Mouse (Mus musculus): ENCODE measurements around the gene Nr3c2. TPM values are rescaled to one million over a fixed set of nuclear protein-coding genes. Genes with fewer than 3 reads are reported as not detected.

Gene Nr3c2
- polyA plus RNA-seq, 1 experiment from 2014 or later: 1.4 TPM

GRCm38 (mm10) chr8:77169320-77169719 is 270.1 kb downstream of the Nr3c2 start:
- no peaks in the 10 kb centered on the region for H3K27me3 ChIP-seq (replicated peaks; ENCODE audit: control insufficient read depth, insufficient read depth, low read length)
- H3K27ac ChIP-seq (ENCODE audit: low read depth, low read length): no peak overlapping the region
- no peaks in the 10 kb centered on the region for H3K4me1 ChIP-seq (ENCODE audit: control insufficient read depth, insufficient read depth, low read length)
- DNase-seq (ENCODE audit: low spot score) (no peak), ATAC-seq (no peak)
- no peak overlapping the region for H3K4me2 ChIP-seq (ENCODE audit: low read length)
- H3K9me3 ChIP-seq (replicated peaks; ENCODE audit: control insufficient read depth, low read length): no peaks in the 10 kb centered on the region
- H3K9ac ChIP-seq (ENCODE audit: low read length): no peak overlapping the region
- no peaks in the 10 kb centered on the region for H3K36me3 ChIP-seq (ENCODE audit: control insufficient read depth, insufficient read depth, low read length)
- WGBS: 91% methylated on average over 6 of the region's 6 CpGs
- H3K4me3 ChIP-seq (ENCODE audit: low read depth, low read length): no peak overlapping the region

- no peaks in the 10 kb centered on the region for H3K36me3 ChIP-seq (ENCODE audit: control insufficient read depth, insufficient read depth, low read length)
- H3K9ac ChIP-seq (ENCODE audit: low read length): no peak overlapping the region
- WGBS: 96% methylated on average over 4 of the region's 4 CpGs
These were observed 270.7 kb downstream of the Nr3c2 start for GRCm38 (mm10) chr8:77169757-77170438.

GRCm38 (mm10) chr8:77170439-77170759 is 271.2 kb downstream of the Nr3c2 start:
- no peak overlapping the region for H3K4me2 ChIP-seq (ENCODE audit: low read length)
- no peaks in the 10 kb centered on the region for H3K27me3 ChIP-seq (replicated peaks; ENCODE audit: control insufficient read depth, insufficient read depth, low read length)
- no peaks in the 10 kb centered on the region for H3K4me1 ChIP-seq (ENCODE audit: control insufficient read depth, insufficient read depth, low read length)
- no peaks in the 10 kb centered on the region for H3K36me3 ChIP-seq (ENCODE audit: control insufficient read depth, insufficient read depth, low read length)
- WGBS: 91% methylated on average over 4 of the region's 4 CpGs
- no peak overlapping the region for H3K27ac ChIP-seq (ENCODE audit: low read depth, low read length)
- DNase-seq (ENCODE audit: low spot score) (no peak), ATAC-seq (no peak)
- H3K9ac ChIP-seq (ENCODE audit: low read length): no peak overlapping the region
- no peaks in the 10 kb centered on the region for H3K9me3 ChIP-seq (replicated peaks; ENCODE audit: control insufficient read depth, low read length)
- H3K4me3 ChIP-seq (ENCODE audit: low read depth, low read length): no peak overlapping the region

More at GRCm38 (mm10) chr8:77169757-77170438, 270.7 kb downstream of the Nr3c2 start:
- no peak for ATAC-seq
- H3K27ac ChIP-seq (ENCODE audit: low read depth, low read length): no peak overlapping the region
- DNase-seq (ENCODE audit: low spot score): no peak
- no peaks in the 10 kb centered on the region for H3K4me1 ChIP-seq (ENCODE audit: control insufficient read depth, insufficient read depth, low read length)
- no peaks in the 10 kb centered on the region for H3K9me3 ChIP-seq (replicated peaks; ENCODE audit: control insufficient read depth, low read length)
- no peaks in the 10 kb centered on the region for H3K27me3 ChIP-seq (replicated peaks; ENCODE audit: control insufficient read depth, insufficient read depth, low read length)
- H3K4me2 ChIP-seq (ENCODE audit: low read length): no peak overlapping the region
- no peak overlapping the region for H3K4me3 ChIP-seq (ENCODE audit: low read depth, low read length)

- 75% methylated on average over 12 of the region's 12 CpGs for WGBS
These were observed 273.9 kb downstream of the Nr3c2 start for GRCm38 (mm10) chr8:77173075-77173657.

GRCm38 (mm10) chr8:77173736-77174135 is 274.5 kb downstream of the Nr3c2 start:
- Histone ChIP-seq H3K4me2 (ENCODE audit: low read length) (no peak overlapping the region), H3K4me1 (ENCODE audit: control insufficient read depth, insufficient read depth, low read length) (no peaks in the 10 kb centered on the region), H3K9me3 (replicated peaks; ENCODE audit: control insufficient read depth, low read length) (no peaks in the 10 kb centered on the region), H3K9ac (ENCODE audit: low read length) (no peak overlapping the region), H3K27me3 (replicated peaks; ENCODE audit: control insufficient read depth, insufficient read depth, low read length) (no peaks in the 10 kb centered on the region), H3K27ac (ENCODE audit: low read depth, low read length) (no peak overlapping the region), H3K4me3 (ENCODE audit: low read depth, low read length) (no peak overlapping the region), H3K36me3 (ENCODE audit: control insufficient read depth, insufficient read depth, low read length) (no peaks in the 10 kb centered on the region)
- ATAC-seq: no peak
- 51% methylated on average over 3 of the region's 3 CpGs for WGBS
- no peak for DNase-seq (ENCODE audit: low spot score)

More at GRCm38 (mm10) chr8:77173075-77173657, 273.9 kb downstream of the Nr3c2 start:
- Histone ChIP-seq H3K9me3 (replicated peaks; ENCODE audit: control insufficient read depth, low read length) (no peaks in the 10 kb centered on the region), H3K36me3 (ENCODE audit: control insufficient read depth, insufficient read depth, low read length) (no peaks in the 10 kb centered on the region), H3K4me3 (ENCODE audit: low read depth, low read length) (no peak overlapping the region), H3K4me1 (ENCODE audit: control insufficient read depth, insufficient read depth, low read length) (no peaks in the 10 kb centered on the region), H3K27ac (ENCODE audit: low read depth, low read length) (no peak overlapping the region), H3K4me2 (ENCODE audit: low read length) (no peak overlapping the region), H3K9ac (ENCODE audit: low read length) (no peak overlapping the region), H3K27me3 (replicated peaks; ENCODE audit: control insufficient read depth, insufficient read depth, low read length) (no peaks in the 10 kb centered on the region)
- DNase-seq (ENCODE audit: low spot score): no peak
- no peak for ATAC-seq

- no peak for DNase-seq (ENCODE audit: low spot score)
- H3K4me1 ChIP-seq (ENCODE audit: control insufficient read depth, insufficient read depth, low read length): no peaks in the 10 kb centered on the region
- H3K27ac ChIP-seq (ENCODE audit: low read depth, low read length): no peak overlapping the region
- H3K9me3 ChIP-seq (replicated peaks; ENCODE audit: control insufficient read depth, low read length): no peaks in the 10 kb centered on the region
- WGBS: 88% methylated on average over 4 of the region's 4 CpGs
- H3K36me3 ChIP-seq (ENCODE audit: control insufficient read depth, insufficient read depth, low read length): no peaks in the 10 kb centered on the region
- no peak overlapping the region for H3K9ac ChIP-seq (ENCODE audit: low read length)
- H3K4me3 ChIP-seq (ENCODE audit: low read depth, low read length): no peak overlapping the region
- no peak for ATAC-seq
- no peaks in the 10 kb centered on the region for H3K27me3 ChIP-seq (replicated peaks; ENCODE audit: control insufficient read depth, insufficient read depth, low read length)
- H3K4me2 ChIP-seq (ENCODE audit: low read length): no peak overlapping the region
These were observed 276.2 kb downstream of the Nr3c2 start for GRCm38 (mm10) chr8:77175471-77175870.

GRCm38 (mm10) chr8:77176343-77176742 is 277.1 kb downstream of the Nr3c2 start:
- no peak for DNase-seq (ENCODE audit: low spot score)
- 83% methylated on average over 4 of the region's 4 CpGs for WGBS
- H3K4me1 ChIP-seq (ENCODE audit: control insufficient read depth, insufficient read depth, low read length): no peaks in the 10 kb centered on the region
- no peaks in the 10 kb centered on the region for H3K36me3 ChIP-seq (ENCODE audit: control insufficient read depth, insufficient read depth, low read length)
- no peak for ATAC-seq
- H3K4me2 ChIP-seq (ENCODE audit: low read length): no peak overlapping the region
- H3K27me3 ChIP-seq (replicated peaks; ENCODE audit: control insufficient read depth, insufficient read depth, low read length): no peaks in the 10 kb centered on the region
- no peaks in the 10 kb centered on the region for H3K9me3 ChIP-seq (replicated peaks; ENCODE audit: control insufficient read depth, low read length)
- H3K27ac ChIP-seq (ENCODE audit: low read depth, low read length): no peak overlapping the region
- no peak overlapping the region for H3K9ac ChIP-seq (ENCODE audit: low read length)
- H3K4me3 ChIP-seq (ENCODE audit: low read depth, low read length): no peak overlapping the region

GRCm38 (mm10) chr8:77185816-77186215 is 286.6 kb downstream of the Nr3c2 start:
- H3K36me3 ChIP-seq (ENCODE audit: control insufficient read depth, insufficient read depth, low read length): no peaks in the 10 kb centered on the region
- no peaks in the 10 kb centered on the region for H3K4me1 ChIP-seq (ENCODE audit: control insufficient read depth, insufficient read depth, low read length)
- H3K27me3 ChIP-seq (replicated peaks; ENCODE audit: control insufficient read depth, insufficient read depth, low read length): no peaks in the 10 kb centered on the region
- DNase-seq (ENCODE audit: low spot score): no peak
- H3K4me2 ChIP-seq (ENCODE audit: low read length): no peak overlapping the region
- no peak overlapping the region for H3K27ac ChIP-seq (ENCODE audit: low read depth, low read length)
- H3K4me3 ChIP-seq (ENCODE audit: low read depth, low read length): no peak overlapping the region
- H3K9me3 ChIP-seq (replicated peaks; ENCODE audit: control insufficient read depth, low read length): no peaks in the 10 kb centered on the region
- no peak overlapping the region for H3K9ac ChIP-seq (ENCODE audit: low read length)
- 95% methylated on average over 28 of the region's 28 CpGs for WGBS
- no peak for ATAC-seq

GRCm38 (mm10) chr8:77186914-77187536 is 287.8 kb downstream of the Nr3c2 start:
- H3K9me3 ChIP-seq (replicated peaks; ENCODE audit: control insufficient read depth, low read length): no peaks in the 10 kb centered on the region
- H3K27me3 ChIP-seq (replicated peaks; ENCODE audit: control insufficient read depth, insufficient read depth, low read length): no peaks in the 10 kb centered on the region
- WGBS: 70% methylated on average over 9 of the region's 9 CpGs
- DNase-seq (ENCODE audit: low spot score): no peak
- no peak overlapping the region for H3K9ac ChIP-seq (ENCODE audit: low read length)
- no peak overlapping the region for H3K4me3 ChIP-seq (ENCODE audit: low read depth, low read length)
- no peaks in the 10 kb centered on the region for H3K36me3 ChIP-seq (ENCODE audit: control insufficient read depth, insufficient read depth, low read length)
- H3K27ac ChIP-seq (ENCODE audit: low read depth, low read length): no peak overlapping the region
- H3K4me2 ChIP-seq (ENCODE audit: low read length): no peak overlapping the region
- H3K4me1 ChIP-seq (ENCODE audit: control insufficient read depth, insufficient read depth, low read length): no peaks in the 10 kb centered on the region
- no peak; the same call in 1 of the 2 replicates for ATAC-seq

Measured in forebrain, embryonic 14.5 days (tissue).